Mouse (Mus musculus) bone marrow, adult 2 months (tissue): ENCODE data around the gene Fzd2. TPM values are rescaled to one million over a fixed set of nuclear protein-coding genes. Genes with fewer than 3 reads are reported as not detected.

ENCODE experiments used
- H3K27ac ChIP-seq: fragments of 200-500 bp; 2 replicates; pipeline ENCODE4 v1.5.1; 2012; ENCODE audit warnings: low read depth, mild to moderate bottlenecking, control low read depth, inconsistent platforms, low read length; ENCODE audit not compliant: control insufficient read depth, poor library complexity, insufficient read depth
- H3K4me1 ChIP-seq: fragments of 200-500 bp; 2 replicates; pipeline ENCODE4 v1.6.1; 2011; ENCODE audit warnings: low read length; ENCODE audit not compliant: control insufficient read depth, insufficient read depth
- H3K4me3 ChIP-seq: fragments of 200-500 bp; replicated peaks from 2 replicates; pipeline ENCODE3; 2011; ENCODE audit warnings: mild to moderate bottlenecking, low read depth, low read length, control low read depth; ENCODE audit not compliant: control insufficient read depth
- CTCF ChIP-seq: fragments of 200-500 bp; IDR thresholded peaks from 2 replicates; pipeline ENCODE4 v1.5.1; 2011; ENCODE audit warnings: low read length, control low read depth; ENCODE audit not compliant: control insufficient read depth, insufficient read depth
- POLR2A ChIP-seq: fragments of 200-500 bp; IDR thresholded peaks from 2 replicates; pipeline ENCODE4 v1.6.1; 2011; ENCODE audit warnings: low read depth, mild to moderate bottlenecking, control low read depth, low read length, borderline replicate concordance; ENCODE audit not compliant: control insufficient read depth
- WGBS: fragments of 180-500 bp; shearing (Covaris S2); methylation state at CpG from one replicate; pipeline ENCODE4 v1.1.7; 2018; 5-methylcytosine and 5-hydroxymethylcytosine counted together
- polyA plus RNA-seq: library from polyadenylated mRNA; stranded (reverse); fragments of >200 nt; gene quantifications from 2 replicates; pipeline ENCODE4 v1.2.4, GENCODE M21; 2011; ENCODE audit warnings: low replicate concordance; ENCODE audit not compliant: missing spikeins, insufficient read depth, insufficient read length

The Fzd2 gene
- polyA plus RNA-seq, 1 experiment = 0.42 TPM

DNA sequence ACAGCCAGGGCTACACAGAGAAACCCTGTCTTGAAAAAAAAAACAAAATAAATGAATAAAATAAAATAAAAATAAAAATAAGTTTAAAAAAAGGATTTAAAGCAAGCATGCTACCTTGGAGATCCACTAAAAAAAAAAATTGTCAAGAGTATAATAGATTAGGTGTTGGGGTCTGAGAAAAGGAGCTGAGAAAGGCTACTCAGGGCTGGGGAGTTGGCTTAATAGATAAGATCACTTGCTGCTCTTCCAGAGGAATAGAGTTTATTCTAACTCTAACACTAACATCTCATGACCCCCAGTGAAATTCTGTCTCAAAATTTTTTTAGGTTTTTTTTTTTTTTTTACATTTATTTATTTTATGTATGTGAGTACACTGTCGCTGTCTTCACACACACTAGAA lies 37.9 kb upstream of the Fzd2 start:
- H3K4me3 ChIP-seq = no peak overlapping the region
- 95% methylated on average over 1 of the region's 1 CpGs for WGBS
- TF ChIP-seq CTCF (no peak), POLR2A (no peak)
- H3K27ac ChIP-seq = no peak overlapping the region
- H3K4me1 ChIP-seq = no peaks in the 10 kb centered on the region

DNA sequence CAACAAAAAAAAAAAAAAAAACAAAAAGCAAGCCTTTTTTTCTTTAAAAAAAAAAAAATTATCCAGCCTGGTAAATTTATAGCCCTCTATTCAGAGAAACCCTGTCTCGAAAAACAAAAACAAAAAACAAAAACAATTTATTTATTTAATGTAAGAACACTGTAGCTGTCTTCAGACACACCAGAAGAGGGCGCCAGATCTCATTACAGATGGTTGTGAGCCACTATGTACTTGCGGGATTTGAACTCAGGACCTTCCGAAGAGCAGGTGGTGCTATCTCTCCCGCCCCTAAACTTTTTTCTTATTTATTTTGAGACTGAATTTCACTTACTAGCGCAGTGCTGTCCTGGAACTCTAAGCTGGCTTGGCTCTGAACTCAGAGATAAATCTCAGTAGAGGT lies 37.0 kb upstream of the Fzd2 start:
- H3K4me3 ChIP-seq = no peak overlapping the region
- no peak overlapping the region for H3K27ac ChIP-seq
- TF ChIP-seq CTCF = no peak
- no peak for TF ChIP-seq POLR2A
- H3K4me1 ChIP-seq = no peaks in the 10 kb centered on the region
- 74% methylated on average over 6 of the region's 6 CpGs for WGBS

DNA sequence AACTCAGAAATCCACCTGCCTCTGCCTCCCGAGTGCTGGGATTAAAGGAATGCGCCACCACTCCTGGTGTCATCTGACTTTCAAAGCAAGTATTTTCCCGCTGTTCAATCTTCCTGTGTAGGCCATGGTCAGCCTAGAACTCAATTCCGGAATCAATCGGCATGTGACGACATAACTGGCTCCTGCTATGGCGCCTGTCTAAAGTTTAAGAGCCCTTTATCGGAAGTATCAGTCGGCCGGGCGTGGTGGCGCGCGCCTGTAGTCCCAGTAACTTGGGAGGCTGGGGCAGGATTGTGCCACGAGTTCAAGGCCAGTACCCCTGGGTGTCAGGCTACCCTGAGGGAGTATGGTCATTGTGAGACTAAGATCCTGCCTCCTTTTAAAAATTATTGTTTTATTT lies 36.5 kb upstream of the Fzd2 start:
- 87% methylated on average over 15 of the region's 15 CpGs for WGBS
- no peak for TF ChIP-seq POLR2A
- TF ChIP-seq CTCF = no peak
- Histone ChIP-seq H3K27ac (no peak overlapping the region), H3K4me3 (no peak overlapping the region), H3K4me1 (no peaks in the 10 kb centered on the region)

DNA sequence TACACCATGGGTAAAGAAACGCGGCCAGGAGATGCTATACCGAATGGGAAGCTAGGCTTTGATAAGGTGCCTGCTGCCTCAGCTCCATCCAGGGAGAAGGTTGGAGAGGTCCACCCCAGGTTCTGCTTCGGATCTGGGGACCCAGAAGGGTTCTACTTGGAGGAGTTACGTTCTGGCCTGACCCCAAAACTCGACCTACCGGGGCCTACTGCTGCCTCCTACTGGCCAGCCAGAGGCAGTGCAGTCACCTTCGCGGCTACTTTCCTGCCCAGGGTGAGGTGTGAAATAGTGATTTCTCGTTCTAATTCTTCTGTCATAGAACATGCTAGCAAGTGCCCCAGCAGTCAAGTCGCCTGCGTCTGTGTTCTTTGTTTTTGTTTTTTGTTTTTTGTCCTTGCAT lies 36.0 kb upstream of the Fzd2 start:
- WGBS = 74% methylated on average over 12 of the region's 12 CpGs
- no peak overlapping the region for H3K4me3 ChIP-seq
- TF ChIP-seq POLR2A = no peak
- TF ChIP-seq CTCF = peak; percentile 58; the same call in 1 of the 2 replicates
- H3K4me1 ChIP-seq = no peaks in the 10 kb centered on the region
- no peak overlapping the region for H3K27ac ChIP-seq

DNA sequence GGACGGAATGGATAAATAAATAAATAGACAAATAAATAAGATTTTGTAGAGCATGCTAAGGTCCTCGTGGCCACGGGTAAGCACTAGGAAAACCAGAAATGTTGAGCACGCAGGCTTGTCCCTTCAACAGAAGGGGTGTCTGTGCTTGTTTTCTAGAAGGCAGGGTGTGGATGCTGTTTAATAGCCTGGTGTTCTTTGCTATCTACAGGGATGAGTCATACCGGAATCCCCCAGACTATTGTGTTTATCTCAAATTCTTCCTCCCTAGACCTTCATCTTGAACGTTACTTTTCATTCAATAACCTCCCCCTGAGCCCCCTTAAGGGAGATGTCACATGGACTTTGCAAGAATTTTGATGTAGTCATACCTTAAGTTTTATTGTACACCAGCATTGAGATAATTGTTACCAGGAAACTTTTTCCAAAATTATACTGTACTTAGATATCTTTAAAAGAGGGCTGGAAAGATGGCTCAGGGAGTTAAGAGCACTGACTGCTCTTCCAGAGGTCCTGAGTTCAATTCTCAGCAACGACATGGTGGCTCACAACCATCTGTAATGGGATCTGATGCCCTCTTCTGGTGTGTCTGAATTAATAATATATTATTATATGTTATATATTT lies 35.3 kb upstream of the Fzd2 start:
- no peak overlapping the region for H3K4me3 ChIP-seq
- H3K4me1 ChIP-seq = no peaks in the 10 kb centered on the region
- TF ChIP-seq CTCF (no peak), POLR2A (no peak)
- no peak overlapping the region for H3K27ac ChIP-seq
- whole genome bisulfite sequencing = 64% methylated on average over 7 of the region's 7 CpGs

DNA sequence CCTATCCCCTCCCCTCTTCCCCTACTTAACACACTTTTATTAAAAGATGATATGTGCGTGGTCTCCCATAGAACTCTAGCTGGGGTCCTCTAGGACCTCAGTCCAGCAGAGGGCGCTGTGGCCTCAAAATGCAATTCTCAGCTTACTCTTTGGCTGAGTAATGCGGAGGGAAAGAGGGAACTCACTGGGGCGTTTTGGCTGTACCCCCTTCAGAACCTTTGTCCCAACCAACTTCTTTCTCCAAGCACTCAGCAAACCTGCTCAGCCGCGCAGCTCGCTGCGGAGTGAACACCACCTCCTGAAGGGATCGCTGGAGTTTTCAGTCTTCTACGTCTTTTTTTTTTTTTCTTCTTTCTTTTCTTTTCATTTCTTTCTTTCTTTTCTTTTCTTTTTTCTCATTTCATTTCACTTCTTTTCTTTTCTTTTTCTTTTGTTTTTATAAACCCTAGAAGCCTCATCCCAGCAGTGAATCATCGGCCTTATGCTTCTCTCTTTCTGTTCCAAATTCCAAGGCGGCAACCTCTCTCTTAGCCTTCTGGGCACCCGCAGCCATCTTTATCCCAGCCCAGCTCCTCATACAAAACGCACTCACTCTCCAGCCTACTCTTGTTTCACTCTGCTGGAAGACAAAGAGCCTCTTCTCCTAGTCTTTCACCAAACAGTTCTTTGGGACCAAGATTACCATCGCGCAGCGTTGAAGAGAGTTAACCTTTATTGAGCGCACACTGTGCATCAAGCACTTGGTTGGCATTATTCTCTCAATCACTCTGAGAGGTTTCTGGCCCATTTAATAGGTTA lies 31.1 kb upstream of the Fzd2 start:
- H3K4me3 ChIP-seq = peak overlapping the region; percentile 10
- 24% methylated on average over 18 of the region's 18 CpGs for WGBS
- H3K27ac ChIP-seq = no peak overlapping the region
- TF ChIP-seq POLR2A = no peak
- peak; percentile 85 for TF ChIP-seq CTCF
- H3K4me1 ChIP-seq = no peaks in the 10 kb centered on the region

DNA sequence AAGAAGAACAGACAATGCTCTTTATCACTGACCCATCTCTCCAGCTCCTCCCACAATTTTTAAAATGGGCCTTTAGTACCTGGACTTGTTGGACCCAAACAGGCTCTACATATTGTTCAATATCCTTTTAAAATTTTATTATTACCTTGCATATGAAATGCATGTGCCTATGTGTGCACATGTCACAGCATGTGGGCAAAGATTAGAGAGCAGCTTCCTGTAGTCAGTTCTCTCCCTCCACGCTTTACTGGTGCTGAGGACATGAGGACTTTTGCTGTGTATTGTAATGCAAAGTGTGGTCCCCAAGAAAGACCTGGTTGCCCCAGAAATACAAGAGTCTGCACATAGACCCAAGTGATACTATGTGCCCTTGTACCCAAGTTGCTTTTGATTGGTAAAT lies 29.2 kb upstream of the Fzd2 start:
- Histone ChIP-seq H3K27ac (no peak overlapping the region), H3K4me3 (no peak overlapping the region), H3K4me1 (no peaks in the 10 kb centered on the region)
- TF ChIP-seq CTCF = no peak
- no peak for TF ChIP-seq POLR2A
- WGBS = 29% methylated on average over 1 of the region's 1 CpGs

DNA sequence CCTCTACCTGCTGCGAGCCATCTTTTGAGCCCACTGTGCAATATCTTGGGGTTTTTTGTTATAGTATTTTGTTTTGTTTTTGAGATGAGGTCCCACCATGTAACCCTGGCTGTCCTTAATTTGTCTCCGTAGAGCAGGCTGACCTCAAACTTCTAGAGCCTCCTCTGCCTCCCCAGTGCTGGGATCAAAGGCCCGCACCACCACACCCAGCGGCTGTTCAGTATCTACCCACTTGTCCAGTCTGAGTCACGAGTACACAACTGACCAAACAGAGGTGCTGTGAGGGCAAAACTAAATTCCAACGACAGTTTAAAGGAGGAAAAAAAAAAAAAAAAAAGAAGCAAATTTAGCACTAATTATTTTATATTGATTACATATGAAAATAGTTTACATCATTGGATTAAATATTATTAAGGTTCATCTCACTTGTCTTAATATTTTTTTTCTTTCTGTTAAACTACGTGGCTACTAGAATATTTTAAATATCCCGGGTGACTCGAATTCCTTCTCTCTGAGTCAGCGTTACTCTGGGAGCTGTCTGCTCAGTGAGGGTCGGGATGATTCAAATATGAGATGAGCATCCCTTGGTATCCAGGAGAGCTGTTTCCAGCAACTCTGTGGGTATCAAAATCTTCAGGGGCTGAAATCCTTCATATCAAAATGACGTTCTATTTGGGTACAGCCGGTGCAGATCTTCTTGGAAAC lies 28.0 kb upstream of the Fzd2 start:
- 76% methylated on average over 13 of the region's 13 CpGs for WGBS
- Histone ChIP-seq H3K27ac (no peak overlapping the region), H3K4me1 (no peaks in the 10 kb centered on the region), H3K4me3 (no peak overlapping the region)
- TF ChIP-seq CTCF (no peak), POLR2A (no peak)
